Mouse (Mus musculus): ENCODE results near the gene Selenos. TPM values are rescaled to one million over a fixed set of nuclear protein-coding genes. Genes with fewer than 3 reads are reported as not detected.
A peak's percentile ranks its signal among the peaks of the same experiment; 100 is the strongest.
"Not testable (repeated sequence)": the region's sequence is repeated elsewhere in the genome, so short reads cannot be mapped to it uniquely, and the experiment has no call there.

Gene Selenos
- polyA plus RNA-seq, 1 experiment from 2014 or later: 110 TPM

DNA sequence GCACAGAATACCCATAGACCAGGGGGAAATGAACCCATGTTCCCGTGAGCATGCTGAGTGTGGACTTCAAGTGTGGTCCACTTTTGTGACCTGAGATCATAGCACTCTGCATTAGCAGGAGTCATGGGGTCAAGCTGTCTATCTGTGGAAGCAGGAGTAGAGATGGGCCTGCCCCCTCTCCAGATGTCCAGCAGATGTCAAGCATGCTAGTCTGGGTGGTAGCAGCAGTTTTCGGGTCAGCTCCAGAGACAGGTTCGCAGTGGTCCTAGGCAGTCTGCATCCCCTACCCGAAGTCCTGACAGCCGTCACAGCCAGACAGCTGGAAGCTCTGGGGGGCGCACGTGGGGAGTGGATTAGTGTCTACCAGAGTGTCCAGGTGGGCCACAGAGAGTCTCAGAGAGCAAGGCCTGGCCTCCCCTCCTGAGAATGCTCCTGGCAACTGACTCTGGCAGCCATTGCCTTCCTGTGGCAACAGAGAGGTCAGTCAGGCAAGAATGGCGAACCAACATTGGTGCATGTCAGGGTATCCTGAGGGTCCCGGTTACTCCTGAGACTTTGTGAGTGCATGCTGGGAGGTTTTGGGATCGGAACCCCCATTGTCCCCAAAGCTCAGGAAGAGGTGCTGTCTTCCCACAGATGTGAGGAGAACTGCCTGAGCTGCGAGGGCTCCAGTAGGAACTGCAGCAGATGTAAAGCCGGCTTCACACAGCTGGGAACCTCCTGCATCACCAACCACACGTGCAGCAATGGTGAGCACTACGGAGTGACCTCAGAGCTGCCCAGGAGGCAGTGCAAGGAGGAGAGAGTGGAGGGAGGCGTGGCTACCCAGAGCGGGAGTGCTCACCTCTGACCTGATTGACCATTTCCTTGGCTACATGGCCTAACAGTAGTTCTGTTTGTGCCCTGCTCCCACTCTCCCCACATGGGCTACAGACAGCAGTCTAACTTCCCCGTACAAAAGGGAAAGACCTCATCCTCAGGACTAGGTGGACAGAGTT lies 32.2 kb upstream of the Selenos start:
- Histone ChIP-seq H3K27me3 (replicated peaks; ENCODE audit: control insufficient read depth, insufficient read depth, low read length) (no peaks in the 10 kb centered on the region; the same call in 1 of the 2 replicates), H3K27ac (ENCODE audit: low read depth, low read length) (no peak overlapping the region), H3K9me3 (ENCODE audit: control insufficient read depth, low read length) (no peaks in the 10 kb centered on the region), H3K4me2 (no peak overlapping the region), H3K36me3 (ENCODE audit: control insufficient read depth, insufficient read depth, low read length) (no peaks in the 10 kb centered on the region), H3K4me3 (ENCODE audit: low read depth, low read length) (no peak overlapping the region), H3K9ac (ENCODE audit: low read depth, low read length) (no peak overlapping the region), H3K4me1 (replicated peaks; ENCODE audit: control insufficient read depth, insufficient read depth, low read length) (no peaks in the 10 kb centered on the region)
- ATAC-seq (replicated peaks; ENCODE audit: low FRiP score) (no peak), DNase-seq (ENCODE audit: low spot score) (no peak)
- 57% methylated on average over 17 of the region's 17 CpGs for WGBS

GRCm38 (mm10) chr7:66047975-66048374 lies 31.5 kb upstream of the Selenos start:
- no peak for ATAC-seq (replicated peaks; ENCODE audit: low FRiP score)
- 67% methylated on average over 4 of the region's 4 CpGs for WGBS
- no peaks in the 10 kb centered on the region; the same call in 1 of the 2 replicates for H3K27me3 ChIP-seq (replicated peaks; ENCODE audit: control insufficient read depth, insufficient read depth, low read length)

DNA sequence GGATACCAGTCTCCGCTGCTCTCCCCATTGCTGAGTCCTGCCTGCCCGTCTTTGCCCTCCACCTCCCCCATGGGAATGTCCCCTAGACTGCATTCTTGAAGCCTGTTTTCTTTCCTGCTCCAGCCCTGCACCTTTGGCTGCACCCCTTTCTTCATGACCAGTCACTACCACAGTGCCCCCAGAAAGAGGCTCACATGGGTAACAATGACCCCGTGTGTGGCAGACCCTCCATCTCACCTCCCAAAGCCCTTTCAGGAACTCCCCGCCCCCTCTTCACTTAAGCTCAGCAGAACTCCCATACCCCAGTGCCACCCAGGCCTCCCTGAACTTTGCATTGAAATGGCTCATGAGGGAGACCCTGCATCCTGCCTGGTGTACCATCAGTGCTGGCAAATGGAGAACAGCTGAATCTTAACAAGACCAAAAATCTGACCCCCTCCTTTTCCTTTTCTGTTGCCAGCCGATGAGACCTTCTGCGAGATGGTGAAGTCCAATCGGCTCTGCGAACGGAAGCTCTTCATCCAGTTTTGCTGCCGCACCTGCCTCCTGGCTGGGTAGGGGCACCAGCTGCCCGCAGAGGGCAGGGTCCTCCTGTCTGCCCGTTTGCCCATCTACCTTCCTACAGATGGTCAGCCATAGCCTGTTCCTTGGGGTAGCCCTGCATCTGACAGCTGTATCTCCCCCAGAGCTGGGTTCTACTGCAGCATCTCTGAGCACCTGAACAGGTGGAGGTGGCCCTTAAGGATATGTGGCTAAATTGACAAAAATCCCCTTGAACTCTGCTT lies 30.8 kb upstream of the Selenos start:
- no peak overlapping the region for H3K4me3 ChIP-seq (ENCODE audit: low read depth, low read length)
- H3K9ac ChIP-seq (ENCODE audit: low read depth, low read length): no peak overlapping the region
- no peaks in the 10 kb centered on the region for H3K36me3 ChIP-seq (ENCODE audit: control insufficient read depth, insufficient read depth, low read length)
- no peaks in the 10 kb centered on the region for H3K4me1 ChIP-seq (replicated peaks; ENCODE audit: control insufficient read depth, insufficient read depth, low read length)
- no peaks in the 10 kb centered on the region for H3K9me3 ChIP-seq (ENCODE audit: control insufficient read depth, low read length)
- no peak for ATAC-seq (replicated peaks; ENCODE audit: low FRiP score)
- H3K4me2 ChIP-seq: no peak overlapping the region
- 76% methylated on average over 12 of the region's 12 CpGs for WGBS
- DNase-seq (ENCODE audit: low spot score): no peak
- no peak overlapping the region for H3K27ac ChIP-seq (ENCODE audit: low read depth, low read length)
- no peaks in the 10 kb centered on the region; the same call in 1 of the 2 replicates for H3K27me3 ChIP-seq (replicated peaks; ENCODE audit: control insufficient read depth, insufficient read depth, low read length)

More at GRCm38 (mm10) chr7:66047975-66048374, 31.5 kb upstream of the Selenos start:
- Histone ChIP-seq H3K9me3 (ENCODE audit: control insufficient read depth, low read length) (no peaks in the 10 kb centered on the region), H3K9ac (ENCODE audit: low read depth, low read length) (no peak overlapping the region), H3K4me2 (no peak overlapping the region), H3K4me1 (replicated peaks; ENCODE audit: control insufficient read depth, insufficient read depth, low read length) (no peaks in the 10 kb centered on the region), H3K27ac (ENCODE audit: low read depth, low read length) (no peak overlapping the region), H3K4me3 (ENCODE audit: low read depth, low read length) (no peak overlapping the region), H3K36me3 (ENCODE audit: control insufficient read depth, insufficient read depth, low read length) (no peaks in the 10 kb centered on the region)
- DNase-seq (ENCODE audit: low spot score): no peak

GRCm38 (mm10) chr7:66053946-66054483 lies 25.4 kb upstream of the Selenos start:
- no peaks in the 10 kb centered on the region for H3K9me3 ChIP-seq (ENCODE audit: control insufficient read depth, low read length)
- DNase-seq (ENCODE audit: low spot score) (no peak), ATAC-seq (replicated peaks; ENCODE audit: low FRiP score) (no peak)
- no peak overlapping the region for H3K4me2 ChIP-seq
- WGBS: 83% methylated on average over 4 of the region's 4 CpGs
- H3K36me3 ChIP-seq (ENCODE audit: control insufficient read depth, insufficient read depth, low read length): no peaks in the 10 kb centered on the region
- H3K9ac ChIP-seq (ENCODE audit: low read depth, low read length): no peak overlapping the region
- no peaks in the 10 kb centered on the region; the same call in 1 of the 2 replicates for H3K27me3 ChIP-seq (replicated peaks; ENCODE audit: control insufficient read depth, insufficient read depth, low read length)
- H3K4me3 ChIP-seq (ENCODE audit: low read depth, low read length): no peak overlapping the region
- H3K4me1 ChIP-seq (replicated peaks; ENCODE audit: control insufficient read depth, insufficient read depth, low read length): no peaks in the 10 kb centered on the region
- H3K27ac ChIP-seq (ENCODE audit: low read depth, low read length): no peak overlapping the region

DNA sequence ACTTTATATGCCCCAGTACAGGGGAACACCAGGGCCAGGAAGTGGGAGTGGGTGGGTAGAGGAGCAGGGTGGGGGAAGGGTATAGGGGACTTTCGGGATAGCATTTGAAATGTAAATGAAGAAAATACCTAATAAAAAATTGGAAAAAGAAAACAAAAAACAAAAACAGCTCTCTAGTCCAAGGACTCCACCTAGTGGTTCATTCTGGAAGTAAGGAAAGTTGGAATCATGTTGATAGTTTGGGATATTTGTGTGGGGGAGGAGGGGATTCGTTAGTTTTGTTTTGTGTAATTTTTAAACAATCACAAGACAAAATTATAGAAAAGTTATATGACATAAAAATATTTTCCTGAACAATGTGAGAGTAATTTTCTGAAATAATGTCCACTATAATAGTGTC lies 24.1 kb upstream of the Selenos start:
- H3K4me1 ChIP-seq (replicated peaks; ENCODE audit: control insufficient read depth, insufficient read depth, low read length); H3K36me3 ChIP-seq (ENCODE audit: control insufficient read depth, insufficient read depth, low read length); H3K4me3 ChIP-seq (ENCODE audit: low read depth, low read length); H3K4me2 ChIP-seq; H3K27ac ChIP-seq (ENCODE audit: low read depth, low read length); ATAC-seq (replicated peaks; ENCODE audit: low FRiP score); H3K9ac ChIP-seq (ENCODE audit: low read depth, low read length); H3K9me3 ChIP-seq (ENCODE audit: control insufficient read depth, low read length); H3K27me3 ChIP-seq (replicated peaks; ENCODE audit: control insufficient read depth, insufficient read depth, low read length); DNase-seq (ENCODE audit: low spot score): not testable (repeated sequence)
- WGBS: 12% methylated on average over 2 of the region's 2 CpGs

DNA sequence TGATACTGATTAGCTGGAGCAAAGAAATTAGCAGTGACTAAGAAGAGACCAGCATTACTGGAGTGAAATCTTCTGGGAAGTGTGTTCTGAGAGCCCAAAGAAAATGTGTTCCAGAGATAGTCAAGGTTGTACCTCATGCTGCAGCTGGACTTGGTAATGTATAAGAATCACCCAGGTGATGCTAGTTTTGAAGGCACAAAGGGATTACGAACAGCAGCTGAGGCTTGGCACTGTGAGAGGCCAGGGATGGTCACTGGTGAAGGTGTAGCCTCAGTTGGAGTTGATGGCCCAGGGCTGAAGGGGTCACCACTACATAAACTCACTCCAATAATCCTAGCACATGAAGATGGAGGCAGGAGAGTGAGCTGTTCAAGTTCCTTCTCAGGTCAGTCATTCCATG lies 20.7 kb upstream of the Selenos start, which contains the start of gene Snrpa1:
Gene Snrpa1 (plus strand): TSS at position 301 of the 400 bp plus-strand sequence.
- peaks cover 14% of the 10 kb centered on the region; the same call in 1 of the 2 replicates for H3K36me3 ChIP-seq (ENCODE audit: control insufficient read depth, insufficient read depth, low read length)
- peak within 1 kb of the TSS; percentile 84 for H3K4me2 ChIP-seq
- no peaks in the 10 kb centered on the region for H3K9me3 ChIP-seq (ENCODE audit: control insufficient read depth, low read length)
- H3K27ac ChIP-seq (ENCODE audit: low read depth, low read length): no peak within 1 kb of the TSS
- H3K9ac ChIP-seq (ENCODE audit: low read depth, low read length): peak within 1 kb of the TSS; percentile 92
- ATAC-seq (replicated peaks; ENCODE audit: low FRiP score) (no peak), DNase-seq (ENCODE audit: low spot score) (no peak)
- H3K27me3 ChIP-seq (replicated peaks; ENCODE audit: control insufficient read depth, insufficient read depth, low read length): no peaks in the 10 kb centered on the region
- 71% methylated on average over 1 of the region's 1 CpGs for WGBS
- H3K4me1 ChIP-seq (replicated peaks; ENCODE audit: control insufficient read depth, insufficient read depth, low read length): peaks cover 10% of the 10 kb centered on the region
- H3K4me3 ChIP-seq (ENCODE audit: low read depth, low read length): peak within 1 kb of the TSS; percentile 72

GRCm38 (mm10) chr7:66060066-66060956 lies 19.1 kb upstream of the Selenos start:
- ATAC-seq (replicated peaks; ENCODE audit: low FRiP score): peak; percentile 92
- Histone ChIP-seq H3K4me3 (ENCODE audit: low read depth, low read length) (peak overlapping the region; percentile 72), H3K27ac (ENCODE audit: low read depth, low read length) (peak overlapping the region; percentile 79), H3K27me3 (replicated peaks; ENCODE audit: control insufficient read depth, insufficient read depth, low read length) (no peaks in the 10 kb centered on the region), H3K36me3 (ENCODE audit: control insufficient read depth, insufficient read depth, low read length) (peaks cover 22% of the 10 kb centered on the region; the same call in 1 of the 2 replicates), H3K4me1 (replicated peaks; ENCODE audit: control insufficient read depth, insufficient read depth, low read length) (peaks cover 10% of the 10 kb centered on the region), H3K9ac (ENCODE audit: low read depth, low read length) (peak overlapping the region; percentile 92), H3K4me2 (peak overlapping the region; percentile 84), H3K9me3 (ENCODE audit: control insufficient read depth, low read length) (no peaks in the 10 kb centered on the region)
- peak; percentile 88 for DNase-seq (ENCODE audit: low spot score)
- under 1% methylated on average over 63 of the region's 64 CpGs for WGBS
